Mouse (Mus musculus): ENCODE measurements around the gene Olfr566. TPM values are rescaled to one million over a fixed set of nuclear protein-coding genes. Genes with fewer than 3 reads are reported as not detected.

Olfr566 gene
- total RNA-seq (2015) (not detected in 2 replicates), total RNA-seq (2017) (not detected in 2 replicates)

GRCm38 (mm10) chr7:102858665-102859064 lies at the start of gene Olfr566:
TSS of gene Olfr566 (minus strand) at chr7:102858765.
- ATAC-seq (replicated peaks; ENCODE audit: poor library complexity), result no peak

- ATAC-seq (replicated peaks; ENCODE audit: poor library complexity), result no peak
These were observed 32.2 kb upstream of the Olfr566 start, which contains the start of gene Olfr569 for GRCm38 (mm10) chr7:102890782-102891181. TSS of gene Olfr569 (minus strand) at chr7:102890882.

GRCm38 (mm10) chr7:102876822-102877221 lies 18.3 kb upstream of the Olfr566 start, which contains the start of gene Olfr568:
TSS of gene Olfr568 (plus strand) at chr7:102877122.
- no peak for ATAC-seq (replicated peaks; ENCODE audit: poor library complexity)

DNA sequence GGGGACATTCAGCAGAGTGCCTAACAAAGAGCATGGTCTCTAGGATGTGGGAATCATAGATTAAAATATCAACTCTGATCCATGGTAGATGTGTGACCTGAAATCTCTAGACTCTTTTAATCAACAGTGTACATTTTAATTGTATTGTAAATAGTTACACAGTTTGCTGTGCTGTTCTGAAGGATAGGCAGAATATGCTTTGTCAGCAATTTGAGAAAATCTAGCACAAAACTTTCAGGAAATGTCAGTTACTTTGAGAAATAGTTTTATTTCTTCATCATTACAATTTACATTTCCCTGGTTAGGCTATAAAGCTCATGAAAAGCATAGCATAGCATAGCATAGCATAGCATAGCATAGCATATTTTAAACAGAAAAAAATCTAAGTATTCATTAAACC lies 2.8 kb downstream of the Olfr566 start:
- no peak for ATAC-seq (replicated peaks; ENCODE audit: poor library complexity)

Other genes with a start within 250 kb of the Olfr566 start
- gene Olfr553, start 240.5 kb downstream of the Olfr566 start, total RNA-seq (2015), result not detected in 2 replicates
- gene Olfr553, start 240.5 kb downstream of the Olfr566 start, total RNA-seq (2017), result not detected in 2 replicates
- gene Olfr554, start 220.3 kb downstream of the Olfr566 start, total RNA-seq (2015), result not detected in 2 replicates
- gene Olfr554, start 220.3 kb downstream of the Olfr566 start, total RNA-seq (2017), result not detected in 2 replicates
- gene Olfr555, start 199.9 kb downstream of the Olfr566 start, total RNA-seq (2015), result not detected in 2 replicates
- not detected in 2 replicates for gene Olfr555, start 199.9 kb downstream of the Olfr566 start, total RNA-seq (2017)
- not detected in 2 replicates for gene Olfr556, start 193.9 kb downstream of the Olfr566 start, total RNA-seq (2015)
- gene Olfr556, start 193.9 kb downstream of the Olfr566 start, total RNA-seq (2017), result not detected in 2 replicates
- gene Trim68, start 171.4 kb downstream of the Olfr566 start, total RNA-seq (2015), result 6.1 and 6.4 TPM in 2 replicates
- 4.8 and 5.6 TPM in 2 replicates for gene Trim68, start 171.4 kb downstream of the Olfr566 start, total RNA-seq (2017)
- gene Olfr557, start 162.9 kb downstream of the Olfr566 start, total RNA-seq (2015), result not detected in 2 replicates
- gene Olfr557, start 162.9 kb downstream of the Olfr566 start, total RNA-seq (2017), result 0.24 TPM in 1 of 2 replicates, not detected in the other
- not detected in 2 replicates for gene Olfr558, start 156.6 kb downstream of the Olfr566 start, total RNA-seq (2015)
- gene Olfr558, start 156.6 kb downstream of the Olfr566 start, total RNA-seq (2017), result not detected in 2 replicates
- not detected in 2 replicates for gene Olfr33, start 139.7 kb downstream of the Olfr566 start, total RNA-seq (2015)
- gene Olfr33, start 139.7 kb downstream of the Olfr566 start, total RNA-seq (2017), result not detected in 2 replicates
- not detected in 2 replicates for gene Olfr559, start 131.3 kb downstream of the Olfr566 start, total RNA-seq (2015)
- gene Olfr559, start 131.3 kb downstream of the Olfr566 start, total RNA-seq (2017), result not detected in 2 replicates
- not detected in 2 replicates for gene Olfr560, start 99.4 kb downstream of the Olfr566 start, total RNA-seq (2015)
- gene Olfr560, start 99.4 kb downstream of the Olfr566 start, total RNA-seq (2017), result not detected in 2 replicates
- gene Olfr78, start 99.3 kb downstream of the Olfr566 start, total RNA-seq (2015), result not detected in 2 replicates
- not detected in 2 replicates for gene Olfr78, start 99.3 kb downstream of the Olfr566 start, total RNA-seq (2017)
- not detected in 2 replicates for gene Olfr561, start 87.5 kb downstream of the Olfr566 start, total RNA-seq (2015)
- not detected in 2 replicates for gene Olfr561, start 87.5 kb downstream of the Olfr566 start, total RNA-seq (2017)
- not detected in 2 replicates for gene Olfr564, start 55.3 kb downstream of the Olfr566 start, total RNA-seq (2015)
- not detected in 2 replicates for gene Olfr564, start 55.3 kb downstream of the Olfr566 start, total RNA-seq (2017)
- gene Olfr568, start 18.4 kb upstream of the Olfr566 start, total RNA-seq (2015), result not detected in 2 replicates
- gene Olfr568, start 18.4 kb upstream of the Olfr566 start, total RNA-seq (2017), result not detected in 2 replicates
- gene Olfr569, start 32.1 kb upstream of the Olfr566 start, total RNA-seq (2015), result not detected in 2 replicates
- gene Olfr569, start 32.1 kb upstream of the Olfr566 start, total RNA-seq (2017), result not detected in 2 replicates
- gene Olfr570, start 35.8 kb upstream of the Olfr566 start, total RNA-seq (2015), result not detected in 2 replicates
- not detected in 2 replicates for gene Olfr570, start 35.8 kb upstream of the Olfr566 start, total RNA-seq (2017)
- gene Olfr571, start 58.8 kb upstream of the Olfr566 start, total RNA-seq (2015), result not detected in 2 replicates
- gene Olfr571, start 58.8 kb upstream of the Olfr566 start, total RNA-seq (2017), result not detected in 2 replicates
- gene Olfr572, start 65.6 kb upstream of the Olfr566 start, total RNA-seq (2015), result not detected in 2 replicates
- not detected in 2 replicates for gene Olfr572, start 65.6 kb upstream of the Olfr566 start, total RNA-seq (2017)
- not detected in 2 replicates for gene Olfr573-ps1, start 83.8 kb upstream of the Olfr566 start, total RNA-seq (2015)
- gene Olfr573-ps1, start 83.8 kb upstream of the Olfr566 start, total RNA-seq (2017), result not detected in 2 replicates
- gene Olfr574, start 89.7 kb upstream of the Olfr566 start, total RNA-seq (2015), result not detected in 2 replicates
- not detected in 2 replicates for gene Olfr574, start 89.7 kb upstream of the Olfr566 start, total RNA-seq (2017)
- not detected in 2 replicates for gene Olfr575, start 100.0 kb upstream of the Olfr566 start, total RNA-seq (2015)
- gene Olfr575, start 100.0 kb upstream of the Olfr566 start, total RNA-seq (2017), result not detected in 2 replicates
- not detected in 2 replicates for gene Olfr576, start 103.9 kb upstream of the Olfr566 start, total RNA-seq (2015)
- not detected in 2 replicates for gene Olfr576, start 103.9 kb upstream of the Olfr566 start, total RNA-seq (2017)
- gene Olfr577, start 117.2 kb upstream of the Olfr566 start, total RNA-seq (2015), result not detected in 2 replicates
- not detected in 2 replicates for gene Olfr577, start 117.2 kb upstream of the Olfr566 start, total RNA-seq (2017)
- gene Olfr578, start 130.6 kb upstream of the Olfr566 start, total RNA-seq (2015), result not detected in 2 replicates
- not detected in 2 replicates for gene Olfr578, start 130.6 kb upstream of the Olfr566 start, total RNA-seq (2017)
- not detected in 2 replicates for gene Olfr582, start 179.3 kb upstream of the Olfr566 start, total RNA-seq (2015)
- not detected in 2 replicates for gene Olfr582, start 179.3 kb upstream of the Olfr566 start, total RNA-seq (2017)
- not detected in 2 replicates for gene Olfr583, start 192.5 kb upstream of the Olfr566 start, total RNA-seq (2015)
- gene Olfr583, start 192.5 kb upstream of the Olfr566 start, total RNA-seq (2017), result not detected in 2 replicates
- not detected in 2 replicates for gene Olfr584, start 223.1 kb upstream of the Olfr566 start, total RNA-seq (2015)
- gene Olfr584, start 223.1 kb upstream of the Olfr566 start, total RNA-seq (2017), result not detected in 2 replicates
- not detected in 2 replicates for gene Olfr585, start 239.0 kb upstream of the Olfr566 start, total RNA-seq (2015)
- gene Olfr585, start 239.0 kb upstream of the Olfr566 start, total RNA-seq (2017), result not detected in 2 replicates